ENCODE assay signal across 9 mouse cellular contexts in the genomic region with DNA sequence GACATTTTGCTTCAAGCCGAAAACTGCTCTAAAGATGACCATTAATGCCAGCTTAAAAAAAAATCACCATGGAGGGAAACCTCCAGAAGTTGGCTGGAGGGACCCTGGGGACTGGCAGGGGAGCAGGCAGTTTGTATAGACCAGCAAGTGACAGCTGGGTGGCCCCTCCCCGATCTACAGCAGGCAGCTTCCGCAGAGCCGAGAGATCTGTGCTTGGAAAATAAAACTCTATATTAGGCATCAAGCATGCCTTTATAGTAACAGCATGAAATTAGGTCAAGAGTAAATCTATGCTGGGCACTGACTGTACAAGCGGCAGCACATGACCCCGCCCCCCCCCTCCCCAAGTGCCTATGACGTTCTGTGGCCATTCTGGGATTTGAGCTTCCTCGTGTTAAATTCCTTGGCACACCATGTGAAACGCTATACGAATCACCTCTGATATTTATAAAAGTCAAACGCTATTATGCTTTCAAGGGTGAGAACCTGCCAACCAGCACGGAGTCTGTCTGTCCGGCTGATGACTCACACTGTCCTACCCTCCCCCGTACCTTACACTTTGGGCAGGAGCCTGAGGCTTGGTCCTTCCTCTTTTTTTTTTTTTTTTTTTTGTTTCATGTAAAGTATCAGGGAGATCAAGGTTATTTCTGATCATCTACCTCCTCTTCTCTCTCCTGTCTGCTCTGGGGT.
DNase-seq lines count a peak whose midpoint lies in the region; ATAC-seq and TF ChIP-seq lines count a peak whose summit lies in the region.
"Had no signal": no experiment of that assay in that cellular context is flagged by ENCODE, and none has a peak within 500 bp of the region (broad histone marks: within the 10 kb centered on the region; RNA-seq: fewer than 3 reads in every experiment).

No protein-coding gene starts in this region.

- peak; percentile 44 for ATAC-seq in embryonic facial prominence, embryonic 12.5 days (ENCODE audit: insufficient number of reproducible peaks, insufficient read depth, low FRiP score, low TSS enrichment)
- peak; percentile 55; the same call in 1 of the 2 replicates for ATAC-seq in embryonic facial prominence, embryonic 14.5 days (ENCODE audit: low read depth)
- peak; percentile 46 for ATAC-seq in intestine, postnatal 0 days
- ATAC-seq in inflammation-experienced regulatory T-cells, adult 6 months: no peak
- no peak for ATAC-seq in forebrain, embryonic 13.5 days

- H3K36me3 ChIP-seq in embryonic facial prominence, embryonic 12.5 days: no peaks in the 10 kb centered on the region
- H3K36me3 ChIP-seq in embryonic facial prominence, embryonic 10.5 days (replicated peaks): 0 out of 2 replicates have a peak, but pooled peaks cover 4% of the 10 kb centered on the region
- H3K36me3 ChIP-seq in embryonic facial prominence, embryonic 14.5 days (ENCODE audit: control insufficient read depth, insufficient read depth, low read length): no peaks in the 10 kb centered on the region
- H3K36me3 ChIP-seq in intestine, postnatal 0 days (ENCODE audit: control insufficient read depth, insufficient read depth): no peaks in the 10 kb centered on the region
- no peaks in the 10 kb centered on the region for H3K36me3 ChIP-seq in forebrain, embryonic 13.5 days (ENCODE audit: poor library complexity, severe bottlenecking)
- H3K36me3 ChIP-seq: liver, embryonic 13.5 days had no signal

- H3K9me3 ChIP-seq in embryonic facial prominence, embryonic 12.5 days: no peaks in the 10 kb centered on the region
- no peaks in the 10 kb centered on the region for H3K9me3 ChIP-seq in embryonic facial prominence, embryonic 10.5 days
- no peaks in the 10 kb centered on the region for H3K9me3 ChIP-seq in embryonic facial prominence, embryonic 14.5 days (ENCODE audit: control insufficient read depth, low read length)
- H3K9me3 ChIP-seq in intestine, postnatal 0 days (ENCODE audit: control insufficient read depth): no peaks in the 10 kb centered on the region
- H3K9me3 ChIP-seq in forebrain, embryonic 13.5 days (replicated peaks): no peaks in the 10 kb centered on the region
- H3K9me3 ChIP-seq: liver, embryonic 13.5 days had no signal

- peaks cover 19% of the 10 kb centered on the region for H3K4me1 ChIP-seq in embryonic facial prominence, embryonic 12.5 days
- H3K4me1 ChIP-seq in embryonic facial prominence, embryonic 10.5 days: peaks cover 49% of the 10 kb centered on the region
- peaks cover 9% of the 10 kb centered on the region; the same call in 1 of the 2 replicates for H3K4me1 ChIP-seq in embryonic facial prominence, embryonic 14.5 days (ENCODE audit: control insufficient read depth, insufficient read depth, low read length)
- no peaks in the 10 kb centered on the region for H3K4me1 ChIP-seq in intestine, postnatal 0 days (replicated peaks; ENCODE audit: control insufficient read depth, insufficient read depth, low read length)
- H3K4me1 ChIP-seq in forebrain, embryonic 13.5 days: peaks cover 22% of the 10 kb centered on the region

- WGBS in embryonic facial prominence, embryonic 12.5 days: 54% methylated on average over 14 of the region's 14 CpGs
- whole genome bisulfite sequencing in embryonic facial prominence, embryonic 10.5 days: 78% methylated on average over 14 of the region's 14 CpGs
- WGBS in embryonic facial prominence, embryonic 14.5 days: 40% methylated on average over 14 of the region's 14 CpGs
- WGBS in intestine, postnatal 0 days: 38% methylated on average over 14 of the region's 14 CpGs
- 77% methylated on average over 14 of the region's 14 CpGs for WGBS in forebrain, embryonic 13.5 days

- H3K4me2 ChIP-seq in embryonic facial prominence, embryonic 12.5 days (replicated peaks): no peak overlapping the region
- peak overlapping the region; percentile 12; the same call in 1 of the 2 replicates for H3K4me2 ChIP-seq in embryonic facial prominence, embryonic 14.5 days (ENCODE audit: low read depth, low read length)
- no peak overlapping the region for H3K4me2 ChIP-seq in intestine, postnatal 0 days (replicated peaks; ENCODE audit: low read depth)
- H3K4me2 ChIP-seq in forebrain, embryonic 13.5 days: no peak overlapping the region
- H3K4me2 ChIP-seq: liver, embryonic 13.5 days had no signal

- no peak for DNase-seq in embryonic facial prominence, embryonic 10.5 days (ENCODE audit: low spot score)
- peak; percentile 62 for DNase-seq in 3T3-L1 (ENCODE audit: low read depth, low spot score)
- DNase-seq in embryonic facial prominence, embryonic 14.5 days (ENCODE audit: low spot score): peak; percentile 62
- DNase-seq in B cell, adult 2 months: no peak
- DNase-seq: liver, embryonic 13.5 days had no signal

- H3K4me3 ChIP-seq in embryonic facial prominence, embryonic 12.5 days: no peak overlapping the region
- H3K4me3 ChIP-seq in embryonic facial prominence, embryonic 10.5 days: no peak overlapping the region
- no peak overlapping the region for H3K4me3 ChIP-seq in embryonic facial prominence, embryonic 14.5 days (ENCODE audit: low read depth, low read length)
- H3K4me3 ChIP-seq in intestine, postnatal 0 days (ENCODE audit: low read depth, low read length): no peak overlapping the region
- no peak overlapping the region for H3K4me3 ChIP-seq in forebrain, embryonic 13.5 days
- H3K4me3 ChIP-seq: liver, embryonic 13.5 days had no signal

- no peak overlapping the region for H3K9ac ChIP-seq in embryonic facial prominence, embryonic 12.5 days
- 0 out of 2 replicates have a peak overlapping the region, but pooled peaks have one; percentile 4 for H3K9ac ChIP-seq in embryonic facial prominence, embryonic 14.5 days (ENCODE audit: low read depth, low read length)
- H3K9ac ChIP-seq in intestine, postnatal 0 days (ENCODE audit: low read depth, low read length): no peak overlapping the region
- no peak overlapping the region for H3K9ac ChIP-seq in forebrain, embryonic 13.5 days
- H3K9ac ChIP-seq: liver, embryonic 13.5 days had no signal

- no peaks in the 10 kb centered on the region; the same call in 1 of the 2 replicates for H3K27me3 ChIP-seq in embryonic facial prominence, embryonic 12.5 days
- H3K27me3 ChIP-seq in embryonic facial prominence, embryonic 10.5 days (replicated peaks; ENCODE audit: low read depth, poor library complexity, severe bottlenecking): 0 out of 2 replicates have a peak, but pooled peaks cover 3% of the 10 kb centered on the region
- no peaks in the 10 kb centered on the region; the same call in 1 of the 2 replicates for H3K27me3 ChIP-seq in embryonic facial prominence, embryonic 14.5 days (replicated peaks; ENCODE audit: control insufficient read depth, insufficient read depth, low read length)
- H3K27me3 ChIP-seq in intestine, postnatal 0 days (replicated peaks; ENCODE audit: control insufficient read depth, insufficient read depth, low read length): no peaks in the 10 kb centered on the region
- H3K27me3 ChIP-seq in forebrain, embryonic 13.5 days: peaks cover 4% of the 10 kb centered on the region; the same call in 1 of the 2 replicates

- TF ChIP-seq CTCF in intestine, postnatal 0 days (IDR thresholded peaks at IDR 0.05; ENCODE audit: low read depth): no peak

- no peak overlapping the region for H3K27ac ChIP-seq in embryonic facial prominence, embryonic 12.5 days
- no peak overlapping the region for H3K27ac ChIP-seq in embryonic facial prominence, embryonic 10.5 days (replicated peaks)
- no peak overlapping the region for H3K27ac ChIP-seq in embryonic facial prominence, embryonic 14.5 days (replicated peaks; ENCODE audit: low read depth, low read length)
- H3K27ac ChIP-seq in intestine, postnatal 0 days (ENCODE audit: low read depth, low read length): peak overlapping the region; percentile 36; the same call in 1 of the 2 replicates
- H3K27ac ChIP-seq in forebrain, embryonic 13.5 days: no peak overlapping the region
- H3K27ac ChIP-seq: liver, embryonic 13.5 days had no signal

Comparison
In these comparisons a context has a peak if more than half of its experiments do, and no peak if none do; other contexts are left out.
1. DNase-seq: peak in 3T3-L1 (single experiment) and embryonic facial prominence, embryonic 14.5 days (single experiment); none in embryonic facial prominence, embryonic 10.5 days (single experiment) and B cell, adult 2 months (0 of 2).
2. ATAC-seq: peak in embryonic facial prominence, embryonic 12.5 days (single experiment), embryonic facial prominence, embryonic 14.5 days (single experiment) and intestine, postnatal 0 days (single experiment); none in inflammation-experienced regulatory T-cells, adult 6 months (single experiment) and forebrain, embryonic 13.5 days (single experiment).